Mouse (Mus musculus) E14TG2a.4 (cell line): ENCODE results near the gene Card10.

Experiments
- H3K27me3 ChIP-seq: 2 replicates; pipeline ENCODE4 v1.6.1; 2014; ENCODE audit warnings: low read length, control low read depth; ENCODE audit not compliant: insufficient read depth
- H3K36me3 ChIP-seq: 2 replicates; pipeline ENCODE4 v1.6.1; 2014; ENCODE audit warnings: low read length, control low read depth; ENCODE audit not compliant: insufficient read depth
- H3K4me1 ChIP-seq: replicated peaks from 2 replicates; pipeline ENCODE4 v1.6.1; 2014; ENCODE audit warnings: low read depth, low read length, control low read depth
- H3K4me3 ChIP-seq: replicated peaks from 2 replicates; pipeline ENCODE4 v1.5.1; 2014; ENCODE audit warnings: mild to moderate bottlenecking, low read length
- H3K9me3 ChIP-seq: 2 replicates; pipeline ENCODE4 v1.6.1; 2014; ENCODE audit warnings: low read length, control low read depth
- CTCF ChIP-seq: conservative IDR thresholded peaks from 2 replicates; pipeline ENCODE4 v1.5.1; 2014; ENCODE audit warnings: low read length
- NANOG ChIP-seq: IDR thresholded peaks from 2 replicates; pipeline ENCODE4 v1.6.1; 2014; ENCODE audit warnings: borderline replicate concordance, low read length, mixed read lengths
- POU5F1 ChIP-seq: IDR thresholded peaks from 2 replicates; pipeline ENCODE4 v1.6.1; 2014; ENCODE audit warnings: low read length, borderline replicate concordance

Card10 gene

DNA sequence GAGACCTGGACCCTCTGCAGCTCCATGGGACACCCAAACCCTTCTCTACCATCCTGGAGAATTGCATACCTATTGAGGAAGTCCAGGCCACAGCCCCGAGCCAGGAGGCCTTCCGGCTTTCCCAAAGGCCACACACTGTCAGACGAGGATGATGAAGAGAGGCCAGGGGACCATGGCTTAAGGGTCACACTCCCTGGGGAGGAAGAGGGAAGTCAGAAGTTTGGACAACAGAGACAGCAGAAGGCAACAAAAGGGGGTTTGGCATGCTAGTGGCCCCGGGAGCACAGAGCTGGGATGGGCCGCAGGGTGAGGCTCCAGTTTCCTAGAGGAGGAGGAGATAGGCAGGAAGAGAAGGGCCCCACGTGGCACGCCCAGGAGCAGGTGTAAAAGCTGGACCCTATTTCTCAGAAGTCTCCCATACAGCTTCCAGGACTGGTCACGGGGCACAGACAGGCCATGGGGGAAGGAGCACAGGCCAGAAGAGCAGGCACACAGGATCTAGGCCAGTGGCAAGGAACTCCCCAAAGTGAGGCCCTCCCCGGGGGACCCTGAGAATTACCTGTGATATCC lies 15.5 kb downstream of the Card10 start:
- peaks cover 58% of the 10 kb centered on the region for H3K4me1 ChIP-seq
- 0 out of 2 replicates have a peak, but pooled peaks cover 5% of the 10 kb centered on the region for H3K27me3 ChIP-seq
- TF ChIP-seq NANOG (no peak), POU5F1 (no peak), CTCF (no peak)
- H3K4me3 ChIP-seq = 0 out of 2 replicates have a peak overlapping the region, but pooled peaks have one; percentile 3
- H3K9me3 ChIP-seq = no peaks in the 10 kb centered on the region
- no peaks in the 10 kb centered on the region for H3K36me3 ChIP-seq

DNA sequence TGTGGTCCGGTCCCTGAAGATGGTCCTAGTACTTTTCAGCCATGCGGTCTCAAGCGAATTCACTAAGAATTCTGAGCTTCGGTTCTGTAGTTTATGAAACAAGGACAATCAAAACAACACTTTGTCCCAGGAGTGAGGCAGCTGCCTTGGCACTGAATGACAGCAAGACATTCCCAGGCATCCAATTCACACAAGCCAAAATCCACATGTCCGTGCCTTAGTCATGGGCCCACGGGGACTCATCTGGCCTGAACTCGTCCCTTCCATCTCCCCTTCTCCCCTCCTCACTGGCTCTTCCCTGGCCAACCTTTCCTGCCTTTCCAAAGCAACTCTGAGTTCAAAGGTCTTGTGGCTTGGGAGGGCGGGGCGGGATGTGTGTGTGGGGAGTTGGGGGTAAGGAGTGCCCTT lies 16.4 kb downstream of the Card10 start:
- no peaks in the 10 kb centered on the region for H3K36me3 ChIP-seq
- H3K4me3 ChIP-seq = no peak overlapping the region
- H3K4me1 ChIP-seq = peaks cover 67% of the 10 kb centered on the region
- TF ChIP-seq CTCF (no peak), NANOG (no peak), POU5F1 (no peak)
- no peaks in the 10 kb centered on the region for H3K27me3 ChIP-seq
- no peaks in the 10 kb centered on the region for H3K9me3 ChIP-seq

DNA sequence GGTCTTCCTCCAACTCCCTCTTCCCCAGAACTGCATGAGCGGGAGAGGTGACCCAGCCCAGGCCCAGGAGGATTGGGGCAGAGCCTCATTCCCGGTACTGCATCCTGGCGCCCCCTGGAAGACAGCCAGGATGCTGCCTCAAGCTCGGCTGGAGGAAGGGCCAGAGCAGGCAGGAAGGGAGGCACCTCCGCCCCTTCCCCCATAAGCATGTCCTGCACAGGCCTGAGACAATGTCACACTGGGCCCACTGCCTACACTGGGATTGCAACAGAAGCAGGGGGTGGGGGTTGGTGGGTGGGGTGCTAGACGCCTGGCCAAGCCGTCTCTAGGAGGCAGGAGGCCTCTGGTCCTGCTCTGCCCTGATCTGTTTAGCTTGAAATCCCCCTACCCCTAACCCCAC lies 16.9 kb downstream of the Card10 start:
- H3K9me3 ChIP-seq = no peaks in the 10 kb centered on the region
- no peaks in the 10 kb centered on the region for H3K27me3 ChIP-seq
- no peak overlapping the region for H3K4me3 ChIP-seq
- TF ChIP-seq NANOG (no peak), CTCF (no peak; the same call in 1 of the 2 replicates), POU5F1 (no peak)
- H3K4me1 ChIP-seq = peaks cover 70% of the 10 kb centered on the region
- no peaks in the 10 kb centered on the region for H3K36me3 ChIP-seq

DNA sequence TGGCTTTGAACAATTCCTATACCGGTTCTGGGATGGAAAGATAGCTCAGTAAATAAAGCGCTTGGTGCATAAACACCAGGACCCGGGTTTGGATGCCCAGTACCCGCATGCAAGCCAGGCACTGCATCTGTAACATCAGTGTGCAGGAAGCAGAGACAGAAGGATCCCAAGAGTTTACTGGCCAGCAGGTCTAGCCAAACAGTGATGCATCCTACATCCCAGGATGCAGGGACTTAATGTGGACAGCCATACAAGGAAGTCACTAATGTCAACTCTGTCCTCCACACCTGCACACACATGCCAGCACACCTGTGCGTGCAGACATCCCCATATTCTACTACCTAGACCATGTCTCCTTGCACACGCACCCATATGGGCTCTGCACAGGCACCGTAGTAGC lies 17.6 kb downstream of the Card10 start:
- Histone ChIP-seq H3K4me3 (no peak overlapping the region), H3K27me3 (no peaks in the 10 kb centered on the region), H3K4me1 (peaks cover 71% of the 10 kb centered on the region), H3K36me3 (no peaks in the 10 kb centered on the region), H3K9me3 (no peaks in the 10 kb centered on the region)
- TF ChIP-seq CTCF = no peak
- no peak for TF ChIP-seq NANOG
- TF ChIP-seq POU5F1 = no peak

DNA sequence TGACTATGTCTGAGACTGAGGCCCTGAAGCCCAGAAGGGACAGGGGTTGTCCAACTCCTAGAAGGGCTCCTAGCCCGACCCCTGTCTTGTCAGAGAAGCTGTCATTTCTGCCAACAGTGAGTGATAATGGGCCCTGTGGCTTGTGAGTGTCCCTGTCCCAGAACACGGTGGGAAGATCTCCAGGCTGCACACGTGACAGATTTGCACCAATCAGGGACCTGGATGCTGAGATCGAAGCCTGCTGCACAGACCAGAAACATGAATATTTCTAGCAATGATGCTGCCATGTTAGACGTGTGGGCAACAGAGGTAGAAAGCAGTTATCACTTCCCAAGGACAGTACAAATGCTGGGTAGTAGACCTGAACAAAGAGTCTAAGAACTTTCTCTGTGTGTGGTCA lies 18.3 kb downstream of the Card10 start:
- TF ChIP-seq POU5F1 (no peak), CTCF (no peak), NANOG (no peak)
- Histone ChIP-seq H3K27me3 (no peaks in the 10 kb centered on the region), H3K4me1 (peaks cover 71% of the 10 kb centered on the region), H3K36me3 (no peaks in the 10 kb centered on the region), H3K4me3 (no peak overlapping the region), H3K9me3 (no peaks in the 10 kb centered on the region)

DNA sequence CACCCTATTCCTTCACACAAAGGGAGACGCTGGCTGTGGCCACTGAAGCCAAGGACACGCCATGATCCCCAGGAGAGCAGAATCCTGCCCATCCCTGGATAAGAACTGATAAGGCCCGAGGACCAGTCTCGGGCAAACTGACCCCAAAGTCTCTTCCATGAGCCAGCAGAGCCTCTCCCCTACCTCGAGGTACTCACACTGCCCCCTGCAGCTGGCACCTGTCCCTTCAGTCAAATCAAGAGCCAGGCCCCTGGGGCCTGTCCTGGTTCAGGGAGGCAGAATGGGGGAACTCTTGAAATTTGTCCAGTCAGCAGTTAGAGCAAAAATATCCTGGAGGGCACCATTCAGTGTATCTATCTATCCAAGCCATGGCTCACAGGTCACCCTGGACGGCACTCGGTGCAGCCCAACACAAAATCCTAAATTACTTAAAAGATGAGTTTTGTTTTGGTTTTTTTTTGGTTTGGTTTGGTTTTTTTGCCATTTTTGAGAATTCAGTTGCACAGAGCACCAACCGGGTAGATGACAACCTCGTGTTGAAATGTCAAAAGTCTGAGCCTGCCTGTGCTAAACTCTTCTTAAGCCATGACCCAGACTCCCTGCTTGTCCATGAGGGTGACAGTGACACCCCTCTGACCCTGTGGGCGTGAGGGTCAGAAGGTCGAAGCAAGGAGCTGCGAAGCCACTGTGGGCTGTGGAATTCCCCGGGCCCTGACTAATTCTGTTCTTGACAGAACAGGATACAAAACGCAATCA lies 20.3 kb downstream of the Card10 start:
- Histone ChIP-seq H3K9me3 (no peaks in the 10 kb centered on the region), H3K36me3 (no peaks in the 10 kb centered on the region), H3K4me1 (peaks cover 77% of the 10 kb centered on the region), H3K27me3 (no peaks in the 10 kb centered on the region), H3K4me3 (no peak overlapping the region)
- TF ChIP-seq NANOG (no peak), POU5F1 (no peak), CTCF (no peak)

DNA sequence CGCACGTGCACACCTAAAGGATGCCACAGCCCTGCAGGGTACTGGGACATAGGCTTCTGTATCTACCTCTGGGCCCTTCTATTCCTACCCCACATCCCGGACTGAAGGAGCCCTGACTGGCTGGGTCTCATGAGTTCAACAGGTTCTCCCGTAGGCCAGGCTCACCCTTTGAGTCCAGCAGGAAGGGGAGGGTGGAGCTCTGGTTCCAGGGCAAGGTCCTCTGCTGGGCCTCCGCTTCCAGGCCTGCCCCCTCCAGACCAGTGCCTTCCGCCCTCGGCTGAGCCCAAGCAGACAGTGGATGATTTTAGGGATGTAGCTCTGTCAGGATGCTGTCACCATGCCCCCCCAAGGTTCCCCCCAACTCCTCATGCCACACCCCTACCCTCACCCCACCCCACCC lies 21.9 kb downstream of the Card10 start:
- H3K4me1 ChIP-seq = peaks cover 67% of the 10 kb centered on the region
- H3K9me3 ChIP-seq = no peaks in the 10 kb centered on the region
- peaks cover 3% of the 10 kb centered on the region; the same call in 1 of the 2 replicates for H3K36me3 ChIP-seq
- TF ChIP-seq CTCF (no peak), NANOG (no peak), POU5F1 (no peak)
- H3K4me3 ChIP-seq = no peak overlapping the region
- no peaks in the 10 kb centered on the region for H3K27me3 ChIP-seq

DNA sequence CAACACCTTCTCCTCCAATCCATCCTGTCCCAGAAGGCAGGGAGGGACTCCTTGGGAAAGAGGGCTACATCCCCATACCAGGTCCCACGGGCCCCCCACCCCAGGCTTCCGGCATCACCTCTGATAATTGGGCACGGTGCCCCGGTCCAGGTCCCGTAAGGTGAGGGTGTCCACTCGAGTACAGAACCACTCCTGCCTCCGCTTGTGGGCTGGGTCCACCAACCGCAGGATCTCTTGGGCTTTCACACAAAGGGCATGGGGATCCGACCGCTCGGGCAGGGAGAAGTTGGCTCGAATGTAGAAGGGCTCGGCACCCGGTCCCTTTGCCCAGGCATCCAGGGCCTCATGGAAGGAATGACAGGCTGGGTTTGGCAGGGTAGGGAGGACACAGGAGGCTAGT lies 22.5 kb downstream of the Card10 start:
- Histone ChIP-seq H3K9me3 (no peaks in the 10 kb centered on the region), H3K4me3 (no peak overlapping the region), H3K4me1 (peaks cover 61% of the 10 kb centered on the region), H3K36me3 (peaks cover 7% of the 10 kb centered on the region), H3K27me3 (no peaks in the 10 kb centered on the region)
- TF ChIP-seq POU5F1 = no peak
- TF ChIP-seq CTCF = no peak
- no peak for TF ChIP-seq NANOG

DNA sequence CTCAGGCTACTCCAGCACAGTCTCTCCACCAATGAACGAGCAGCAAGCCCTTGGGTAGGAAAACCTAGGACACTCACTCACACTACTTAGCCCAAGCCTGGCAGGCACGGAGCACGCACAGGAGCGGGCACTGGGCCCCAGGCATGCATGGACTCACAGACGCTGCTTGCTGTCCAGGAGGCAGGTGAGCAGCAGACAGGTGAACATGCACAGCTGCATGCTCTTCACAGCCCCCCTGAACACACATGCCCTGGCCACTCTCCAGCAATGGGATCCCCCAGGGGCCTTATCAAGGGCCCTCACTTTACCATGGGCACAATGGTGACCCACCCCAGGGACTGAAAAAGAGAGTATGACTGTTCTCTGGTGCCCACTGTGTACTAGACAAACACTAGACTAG lies 23.2 kb downstream of the Card10 start:
- Histone ChIP-seq H3K4me3 (no peak overlapping the region), H3K4me1 (peaks cover 60% of the 10 kb centered on the region), H3K36me3 (peaks cover 14% of the 10 kb centered on the region), H3K27me3 (no peaks in the 10 kb centered on the region), H3K9me3 (no peaks in the 10 kb centered on the region)
- no peak for TF ChIP-seq POU5F1
- TF ChIP-seq NANOG = no peak
- no peak for TF ChIP-seq CTCF
